Mouse (Mus musculus) cerebellum, adult 2 months (tissue): Measurements from ENCODE around the gene Zfp213.

Experiments used
- CTCF ChIP-seq: fragments of 200-500 bp; IDR thresholded peaks from 2 replicates; pipeline ENCODE4 v1.5.1; 2011; ENCODE audit warnings: low read depth, mild to moderate bottlenecking, control low read depth, low read length, moderate library complexity, borderline replicate concordance; ENCODE audit not compliant: insufficient read depth
- POLR2A ChIP-seq: fragments of 200-500 bp; IDR thresholded peaks from 2 replicates; pipeline ENCODE4 v1.6.1; 2011; ENCODE audit warnings: low read length, control low read depth, borderline replicate concordance; ENCODE audit not compliant: insufficient read depth

GRCm38 (mm10) chr17:23540106-23540505, 23.9 kb downstream of the Zfp213 start:
- TF ChIP-seq CTCF (no peak), POLR2A (no peak)
